Mouse (Mus musculus): Measurements from ENCODE around the gene Zfand2a. TPM values are rescaled to one million over a fixed set of nuclear protein-coding genes. Genes with fewer than 3 reads are reported as not detected.

Gene Zfand2a
- polyA plus RNA-seq, 1 experiment: not detected

DNA sequence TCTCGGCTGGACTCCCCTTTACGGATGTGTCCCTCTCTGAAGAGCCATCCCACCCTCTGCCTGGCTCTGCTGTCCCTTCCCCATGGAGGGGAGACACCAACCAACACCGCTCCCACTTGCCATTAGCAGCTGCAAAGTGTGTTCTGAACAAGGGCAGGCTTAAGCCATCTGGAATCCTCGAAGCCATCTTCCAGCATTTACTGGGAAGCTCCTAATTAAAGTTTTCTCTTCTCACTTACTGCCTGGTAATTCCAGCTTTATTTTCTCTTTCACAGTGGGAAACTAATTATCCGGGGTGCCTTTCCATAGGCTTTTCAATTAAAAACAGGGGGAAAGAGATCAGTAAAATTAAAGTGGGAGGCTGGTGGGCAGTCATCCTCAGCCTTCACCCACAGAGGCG is 52.0 kb downstream of the Zfand2a start:
- WGBS: 24% methylated on average over 6 of the region's 6 CpGs

GRCm38 (mm10) chr5:139429818-139430341 is 54.5 kb downstream of the Zfand2a start:
- TF ChIP-seq POLR2A (IDR thresholded peaks at IDR 0.05; ENCODE audit: insufficient read depth, low read depth, low read length) (no peak), CTCF (IDR thresholded peaks at IDR 0.05; ENCODE audit: insufficient read depth, low read depth, low read length) (no peak)
- Histone ChIP-seq H3K4me1 (ENCODE audit: control insufficient read depth, insufficient read depth, low read length) (peaks cover 63% of the 10 kb centered on the region), H3K4me3 (ENCODE audit: insufficient read depth, low read depth, low read length) (no peak overlapping the region), H3K27ac (ENCODE audit: insufficient read depth, low read depth, low read length) (no peak overlapping the region)
- WGBS: 23% methylated on average over 12 of the region's 12 CpGs

More for the DNA sequence above, 52.0 kb downstream of the Zfand2a start:
- Histone ChIP-seq H3K4me1 (ENCODE audit: control insufficient read depth, insufficient read depth, low read length) (peaks cover 66% of the 10 kb centered on the region), H3K27ac (ENCODE audit: insufficient read depth, low read depth, low read length) (0 out of 2 replicates have a peak overlapping the region, but pooled peaks have one; percentile 1), H3K4me3 (ENCODE audit: insufficient read depth, low read depth, low read length) (no peak overlapping the region)
- TF ChIP-seq POLR2A (IDR thresholded peaks at IDR 0.05; ENCODE audit: insufficient read depth, low read depth, low read length): no peak
- TF ChIP-seq CTCF (IDR thresholded peaks at IDR 0.05; ENCODE audit: insufficient read depth, low read depth, low read length): no peak

DNA sequence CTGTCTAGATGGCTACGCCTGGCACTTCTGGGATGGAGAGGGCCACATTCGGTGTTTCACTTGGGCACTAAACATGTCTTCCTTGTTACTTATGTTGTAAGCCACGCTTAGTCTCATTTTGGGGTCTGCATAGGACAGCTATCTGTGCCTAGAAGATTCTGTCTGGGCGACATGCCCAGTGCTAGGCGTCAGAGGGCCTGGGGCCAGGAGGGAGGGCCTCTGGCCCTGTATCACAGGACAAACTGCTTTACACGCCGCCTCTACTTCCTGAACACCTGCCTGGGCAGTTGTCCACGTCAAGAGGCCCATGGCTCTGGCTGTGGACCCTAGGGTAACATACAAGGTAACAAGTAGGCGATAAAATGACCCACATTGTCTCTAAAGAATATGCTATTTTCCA is 56.4 kb downstream of the Zfand2a start:
- H3K4me3 ChIP-seq (ENCODE audit: insufficient read depth, low read depth, low read length): no peak overlapping the region
- no peak for TF ChIP-seq CTCF (IDR thresholded peaks at IDR 0.05; ENCODE audit: insufficient read depth, low read depth, low read length)
- no peak for TF ChIP-seq POLR2A (IDR thresholded peaks at IDR 0.05; ENCODE audit: insufficient read depth, low read depth, low read length)
- 67% methylated on average over 9 of the region's 9 CpGs for WGBS
- no peak overlapping the region for H3K27ac ChIP-seq (ENCODE audit: insufficient read depth, low read depth, low read length)
- peaks cover 52% of the 10 kb centered on the region for H3K4me1 ChIP-seq (ENCODE audit: control insufficient read depth, insufficient read depth, low read length)

DNA sequence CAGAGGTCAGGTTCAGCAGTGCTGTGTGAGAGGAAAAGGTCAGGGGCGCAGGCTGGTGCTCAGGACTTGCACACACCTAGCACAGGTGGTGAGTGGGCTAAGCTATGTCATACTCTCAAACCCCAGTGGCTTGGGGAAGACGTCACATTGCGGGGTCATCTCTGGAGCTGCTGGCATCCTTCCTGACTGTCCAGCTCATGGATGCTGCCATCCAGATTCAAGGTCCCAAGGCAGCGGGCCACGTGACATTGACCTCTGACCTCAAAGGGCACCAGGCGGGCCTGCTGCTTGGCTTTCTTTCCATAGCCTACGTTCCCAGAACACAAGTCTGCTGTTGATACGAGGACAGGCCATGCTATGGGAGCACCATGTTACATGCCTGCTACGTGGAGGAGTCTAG is 57.3 kb downstream of the Zfand2a start:
- H3K27ac ChIP-seq (ENCODE audit: insufficient read depth, low read depth, low read length): no peak overlapping the region
- 95% methylated on average over 9 of the region's 9 CpGs for WGBS
- TF ChIP-seq CTCF (IDR thresholded peaks at IDR 0.05; ENCODE audit: insufficient read depth, low read depth, low read length) (no peak), POLR2A (IDR thresholded peaks at IDR 0.05; ENCODE audit: insufficient read depth, low read depth, low read length) (no peak)
- H3K4me3 ChIP-seq (ENCODE audit: insufficient read depth, low read depth, low read length): no peak overlapping the region
- H3K4me1 ChIP-seq (ENCODE audit: control insufficient read depth, insufficient read depth, low read length): peaks cover 44% of the 10 kb centered on the region

DNA sequence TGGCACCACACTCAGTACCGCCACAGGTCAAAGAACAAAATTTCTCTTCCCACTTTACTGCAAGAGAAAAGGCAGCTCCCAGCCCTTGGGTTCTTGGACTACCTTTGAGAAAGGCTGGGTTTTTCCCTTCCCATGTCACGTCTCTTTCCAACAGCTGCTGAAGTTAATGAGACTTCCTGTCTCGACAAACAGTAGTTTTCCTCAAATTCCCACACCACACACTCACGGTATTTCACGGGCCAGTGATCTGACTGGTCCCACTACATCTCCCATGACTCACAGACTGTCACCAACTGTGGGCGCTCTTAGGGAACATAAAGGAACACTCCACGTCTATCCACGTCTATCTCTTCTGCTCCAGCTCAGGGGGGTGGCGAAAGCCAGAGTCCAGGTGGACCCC is 59.2 kb downstream of the Zfand2a start:
- no peak for TF ChIP-seq POLR2A (IDR thresholded peaks at IDR 0.05; ENCODE audit: insufficient read depth, low read depth, low read length)
- TF ChIP-seq CTCF (IDR thresholded peaks at IDR 0.05; ENCODE audit: insufficient read depth, low read depth, low read length): no peak
- Histone ChIP-seq H3K4me1 (ENCODE audit: control insufficient read depth, insufficient read depth, low read length) (peaks cover 30% of the 10 kb centered on the region), H3K27ac (ENCODE audit: insufficient read depth, low read depth, low read length) (no peak overlapping the region), H3K4me3 (ENCODE audit: insufficient read depth, low read depth, low read length) (no peak overlapping the region)
- WGBS: 66% methylated on average over 9 of the region's 9 CpGs

GRCm38 (mm10) chr5:139423026-139423865 is 61.1 kb downstream of the Zfand2a start, which contains the start of gene Gper1:
Gene Gper1, plus strand, starts transcription at chr5:139423151.
- WGBS: 62% methylated on average over 21 of the region's 21 CpGs
- TF ChIP-seq CTCF (IDR thresholded peaks at IDR 0.05; ENCODE audit: insufficient read depth, low read depth, low read length) (no peak), POLR2A (IDR thresholded peaks at IDR 0.05; ENCODE audit: insufficient read depth, low read depth, low read length) (no peak)
- H3K4me1 ChIP-seq (ENCODE audit: control insufficient read depth, insufficient read depth, low read length): peaks cover 23% of the 10 kb centered on the region
- peak within 1 kb of the TSS; percentile 12; the same call in 1 of the 2 replicates for H3K4me3 ChIP-seq (ENCODE audit: insufficient read depth, low read depth, low read length)
- H3K27ac ChIP-seq (ENCODE audit: insufficient read depth, low read depth, low read length): no peak within 1 kb of the TSS

Other genes starting within 250 kb of the Zfand2a start
- gene Get4, start 232.2 kb downstream of the Zfand2a start, polyA plus RNA-seq (2012; ENCODE audit: insufficient read depth, insufficient read length, low replicate concordance, missing spikeins): not detected in 2 replicates
- gene Adap1, start 158.9 kb downstream of the Zfand2a start, polyA plus RNA-seq (2012; ENCODE audit: insufficient read depth, insufficient read length, low replicate concordance, missing spikeins): not detected in 2 replicates
- gene Cox19, start 133.1 kb downstream of the Zfand2a start, polyA plus RNA-seq (2012; ENCODE audit: insufficient read depth, insufficient read length, low replicate concordance, missing spikeins): not detected in 2 replicates
- not detected in 2 replicates for gene Cyp2w1, start 131.9 kb downstream of the Zfand2a start, polyA plus RNA-seq (2012; ENCODE audit: insufficient read depth, insufficient read length, low replicate concordance, missing spikeins)
- not detected in 2 replicates for gene Gpr146, start 106.9 kb downstream of the Zfand2a start, polyA plus RNA-seq (2012; ENCODE audit: insufficient read depth, insufficient read length, low replicate concordance, missing spikeins)
- not detected in 2 replicates for gene C130050O18Rik, start 79.3 kb downstream of the Zfand2a start, polyA plus RNA-seq (2012; ENCODE audit: insufficient read depth, insufficient read length, low replicate concordance, missing spikeins)
- not detected in 2 replicates for gene Gper1, start 61.4 kb downstream of the Zfand2a start, polyA plus RNA-seq (2012; ENCODE audit: insufficient read depth, insufficient read length, low replicate concordance, missing spikeins)
- gene 3110082I17Rik, start 24.0 kb downstream of the Zfand2a start, polyA plus RNA-seq (2012; ENCODE audit: insufficient read depth, insufficient read length, low replicate concordance, missing spikeins): not detected in 2 replicates
- gene Uncx, start 58.9 kb upstream of the Zfand2a start, polyA plus RNA-seq (2012; ENCODE audit: insufficient read depth, insufficient read length, low replicate concordance, missing spikeins): not detected in 2 replicates